Mouse (Mus musculus): ENCODE data around the gene Gpr4.

DNA sequence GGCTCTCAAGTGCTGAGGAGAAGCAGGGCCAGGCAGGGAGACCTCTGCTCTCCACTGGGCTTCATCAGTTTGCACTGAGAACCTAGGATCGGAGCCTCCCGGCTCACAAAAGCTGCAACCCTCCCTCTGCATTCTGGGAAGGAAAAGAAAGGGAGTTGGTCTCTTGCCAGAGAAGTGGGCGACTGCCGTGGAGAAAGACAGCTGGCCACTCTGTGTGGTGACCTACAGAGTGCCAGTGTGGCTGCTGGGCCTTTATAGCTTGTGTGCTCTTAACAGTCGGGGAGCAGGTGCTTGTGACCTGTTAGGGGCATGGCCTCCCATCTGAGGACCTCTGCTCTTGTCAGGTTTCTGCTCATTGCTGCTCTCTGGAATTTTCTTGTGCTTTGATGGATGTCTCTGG is 31.5 kb downstream of the Gpr4 start:
- no peak for TF ChIP-seq CTCF (IDR thresholded peaks at IDR 0.05; ENCODE audit: control insufficient read depth, insufficient read depth, low read length)
- TF ChIP-seq POLR2A (IDR thresholded peaks at IDR 0.05; ENCODE audit: borderline replicate concordance, control insufficient read depth, low read depth, low read length): no peak

Measured in bone marrow, adult 2 months (tissue).